Mouse (Mus musculus) frontal cortex, adult (tissue): ENCODE data around the gene Ap5z1.

ENCODE experiments used
- ATAC-seq: cut with Nextera tagmentation; 2 replicates; pipeline ENCODE4 v1.9.2; 2017; ENCODE audit warnings: mild to moderate bottlenecking, moderate library complexity, mixed read lengths; ENCODE audit not compliant: low TSS enrichment

The Ap5z1 gene

GRCm38 (mm10) chr5:142463461-142464454 lies at the start of gene Ap5z1:
TSS of gene Ap5z1 (plus strand) at chr5:142463944.
- peak; percentile 68 for ATAC-seq

GRCm38 (mm10) chr5:142415401-142415800 lies 48.3 kb upstream of the Ap5z1 start:
- no peak for ATAC-seq

GRCm38 (mm10) chr5:142416070-142416775 lies 47.5 kb upstream of the Ap5z1 start:
- ATAC-seq = peak; percentile 38

GRCm38 (mm10) chr5:142417104-142417503 lies 46.6 kb upstream of the Ap5z1 start:
- no peak for ATAC-seq

GRCm38 (mm10) chr5:142417876-142418275 lies 45.9 kb upstream of the Ap5z1 start:
- ATAC-seq = no peak

- ATAC-seq = no peak
These were observed 45.3 kb upstream of the Ap5z1 start for GRCm38 (mm10) chr5:142418419-142418818.

- ATAC-seq = peak; percentile 50
These were observed 43.4 kb upstream of the Ap5z1 start for GRCm38 (mm10) chr5:142420317-142420716.

- ATAC-seq = no peak
These were observed 42.8 kb upstream of the Ap5z1 start for GRCm38 (mm10) chr5:142420920-142421319.

GRCm38 (mm10) chr5:142421886-142422285 lies 41.9 kb upstream of the Ap5z1 start:
- ATAC-seq = no peak

GRCm38 (mm10) chr5:142423141-142423540 lies 40.6 kb upstream of the Ap5z1 start:
- ATAC-seq = peak; percentile 56

GRCm38 (mm10) chr5:142423701-142424100 lies 40.0 kb upstream of the Ap5z1 start:
- no peak for ATAC-seq

GRCm38 (mm10) chr5:142424627-142425349 lies 39.0 kb upstream of the Ap5z1 start:
- ATAC-seq = peak; percentile 5; the same call in 1 of the 2 replicates

GRCm38 (mm10) chr5:142426476-142426875 lies 37.3 kb upstream of the Ap5z1 start:
- no peak for ATAC-seq

GRCm38 (mm10) chr5:142427876-142428275 lies 35.9 kb upstream of the Ap5z1 start:
- ATAC-seq = no peak

GRCm38 (mm10) chr5:142428691-142429090 lies 35.1 kb upstream of the Ap5z1 start:
- ATAC-seq = no peak

- no peak for ATAC-seq
These were observed 32.7 kb upstream of the Ap5z1 start for GRCm38 (mm10) chr5:142431029-142431428.

- ATAC-seq = no peak
These were observed 31.8 kb upstream of the Ap5z1 start for GRCm38 (mm10) chr5:142431811-142432434.

GRCm38 (mm10) chr5:142432695-142433094 lies 31.0 kb upstream of the Ap5z1 start:
- ATAC-seq = no peak

GRCm38 (mm10) chr5:142434052-142434451 lies 29.7 kb upstream of the Ap5z1 start:
- ATAC-seq = peak; percentile 83

GRCm38 (mm10) chr5:142435736-142436135 lies 28.0 kb upstream of the Ap5z1 start:
- no peak for ATAC-seq

- ATAC-seq = peak; percentile 17; the same call in 1 of the 2 replicates
These were observed 25.3 kb upstream of the Ap5z1 start for GRCm38 (mm10) chr5:142438380-142438938.
